8 mouse cellular contexts compared by ENCODE assay signal in the genomic region with DNA sequence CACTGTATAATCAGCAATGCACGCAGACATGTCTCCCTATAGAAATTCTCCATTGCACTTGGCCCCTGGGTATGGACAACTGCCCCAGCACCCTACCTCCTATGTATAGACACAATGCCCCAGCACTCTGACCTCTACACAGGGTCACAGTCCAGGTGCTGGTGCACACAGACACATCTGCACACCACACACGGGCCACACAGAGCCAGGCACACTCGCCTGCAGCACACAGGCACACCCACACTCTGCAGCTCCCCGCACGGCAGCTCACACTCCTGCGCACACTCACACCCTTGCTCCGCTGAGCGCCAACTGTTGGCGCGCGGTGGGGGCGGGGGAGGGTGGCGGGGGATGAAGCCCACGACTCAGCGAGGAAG.
DNase-seq lines count a peak whose midpoint lies in the region; ATAC-seq and TF ChIP-seq lines count a peak whose summit lies in the region.

No protein-coding gene starts in this region.

- no peaks in the 10 kb centered on the region for H3K27me3 ChIP-seq in heart, embryonic 11.5 days (ENCODE audit: control insufficient read depth, insufficient read depth, low read length)
- H3K27me3 ChIP-seq in E14TG2a.4 (ENCODE audit: insufficient read depth, low read length), result peaks cover 41% of the 10 kb centered on the region
- peaks cover 17% of the 10 kb centered on the region; the same call in 1 of the 2 replicates for H3K27me3 ChIP-seq in forebrain, embryonic 10.5 days (ENCODE audit: poor library complexity, severe bottlenecking)
- no peaks in the 10 kb centered on the region for H3K27me3 ChIP-seq in limb, embryonic 12.5 days
- H3K27me3 ChIP-seq in neural tube, embryonic 15.5 days (replicated peaks), result no peaks in the 10 kb centered on the region

- H3K4me2 ChIP-seq in heart, embryonic 11.5 days, result peak overlapping the region; percentile 74
- H3K4me2 ChIP-seq in limb, embryonic 12.5 days, result peak overlapping the region; percentile 82
- H3K4me2 ChIP-seq in neural tube, embryonic 15.5 days, result peak overlapping the region; percentile 87

- peak overlapping the region; percentile 85 for H3K9ac ChIP-seq in heart, embryonic 11.5 days (ENCODE audit: low read depth, low read length)
- H3K9ac ChIP-seq in limb, embryonic 12.5 days (replicated peaks), result peak overlapping the region; percentile 81
- peak overlapping the region; percentile 54 for H3K9ac ChIP-seq in neural tube, embryonic 15.5 days (replicated peaks)

- peak overlapping the region; percentile 50 for H3K4me3 ChIP-seq in heart, embryonic 11.5 days (ENCODE audit: low read depth, low read length)
- H3K4me3 ChIP-seq in E14TG2a.4 (replicated peaks; ENCODE audit: low read length), result peak overlapping the region; percentile 85
- peak overlapping the region; percentile 60 for H3K4me3 ChIP-seq in forebrain, embryonic 10.5 days
- H3K4me3 ChIP-seq in limb, embryonic 12.5 days (replicated peaks), result peak overlapping the region; percentile 50
- H3K4me3 ChIP-seq in neural tube, embryonic 15.5 days (replicated peaks), result peak overlapping the region; percentile 43

- intact Hi-C loops in heart, postnatal 25 days (cut with DNase I), result no loop called here

- no peak for DNase-seq in heart, postnatal 25 days (ENCODE audit: low spot score)
- peak; percentile 53 for DNase-seq in forebrain, embryonic 10.5 days (ENCODE audit: extremely low spot score, low spot score)
- DNase-seq in right cerebral cortex, postnatal 10 days (ENCODE audit: low spot score in 2 of 2), result no peak
- DNase-seq in gastrocnemius, adult 18-20 months (ENCODE audit: low spot score), result no peak

- no peaks in the 10 kb centered on the region for H3K36me3 ChIP-seq in heart, embryonic 11.5 days (ENCODE audit: control insufficient read depth, insufficient read depth, low read length)
- no peaks in the 10 kb centered on the region for H3K36me3 ChIP-seq in E14TG2a.4 (ENCODE audit: insufficient read depth, low read length)
- no peaks in the 10 kb centered on the region for H3K36me3 ChIP-seq in forebrain, embryonic 10.5 days (replicated peaks)
- no peaks in the 10 kb centered on the region for H3K36me3 ChIP-seq in limb, embryonic 12.5 days
- H3K36me3 ChIP-seq in neural tube, embryonic 15.5 days, result no peaks in the 10 kb centered on the region

- no peak for TF ChIP-seq CTCF in E14TG2a.4 (conservative IDR thresholded peaks at IDR 0.05; ENCODE audit: low read length)

- no peaks in the 10 kb centered on the region for H3K9me3 ChIP-seq in heart, embryonic 11.5 days (replicated peaks; ENCODE audit: control insufficient read depth, low read length)
- H3K9me3 ChIP-seq in E14TG2a.4 (ENCODE audit: low read length), result no peaks in the 10 kb centered on the region
- no peaks in the 10 kb centered on the region for H3K9me3 ChIP-seq in forebrain, embryonic 10.5 days
- H3K9me3 ChIP-seq in limb, embryonic 12.5 days, result no peaks in the 10 kb centered on the region
- no peaks in the 10 kb centered on the region for H3K9me3 ChIP-seq in neural tube, embryonic 15.5 days (replicated peaks)

- peaks cover 52% of the 10 kb centered on the region for H3K4me1 ChIP-seq in heart, embryonic 11.5 days (ENCODE audit: control insufficient read depth, insufficient read depth, low read length)
- H3K4me1 ChIP-seq in E14TG2a.4 (replicated peaks; ENCODE audit: low read depth, low read length), result peaks cover 84% of the 10 kb centered on the region
- H3K4me1 ChIP-seq in forebrain, embryonic 10.5 days, result peaks cover 87% of the 10 kb centered on the region
- peaks cover 70% of the 10 kb centered on the region for H3K4me1 ChIP-seq in limb, embryonic 12.5 days (replicated peaks)
- H3K4me1 ChIP-seq in neural tube, embryonic 15.5 days, result peaks cover 69% of the 10 kb centered on the region

- peak overlapping the region; percentile 91 for H3K27ac ChIP-seq in heart, embryonic 11.5 days (ENCODE audit: low read depth, low read length)
- H3K27ac ChIP-seq in forebrain, embryonic 10.5 days, result peak overlapping the region; percentile 99
- peak overlapping the region; percentile 91 for H3K27ac ChIP-seq in limb, embryonic 12.5 days
- H3K27ac ChIP-seq in neural tube, embryonic 15.5 days (replicated peaks), result peak overlapping the region; percentile 90

- no peak; the same call in 1 of the 2 replicates for ATAC-seq in heart, embryonic 11.5 days (replicated peaks; ENCODE audit: insufficient number of reproducible peaks, low FRiP score, low TSS enrichment)
- peak; percentile 59; the same call in 1 of the 2 replicates for ATAC-seq in limb, embryonic 12.5 days (ENCODE audit: insufficient number of reproducible peaks, insufficient read depth, low FRiP score, low TSS enrichment, low read depth)
- ATAC-seq in neural tube, embryonic 15.5 days (ENCODE audit: low FRiP score), result peak; percentile 64

- WGBS in heart, embryonic 11.5 days (ENCODE audit: insufficient replicate concordance), result 5% methylated on average over 15 of the region's 15 CpGs
- WGBS in forebrain, embryonic 10.5 days, result 5% methylated on average over 15 of the region's 15 CpGs
- 4% methylated on average over 15 of the region's 15 CpGs for WGBS in limb, embryonic 12.5 days
- 3% methylated on average over 15 of the region's 15 CpGs for WGBS in neural tube, embryonic 15.5 days
